Mouse (Mus musculus) lung, adult 18-20 months (tissue): ENCODE measurements around the gene Efhc1.

Experiments used
- DNase-seq, 2 experiments: peaks; one replicate each; pipeline ENCODE4 v3.0.0; 2022; ENCODE audit warnings: mixed read lengths in 2 of 2

Gene Efhc1

DNA sequence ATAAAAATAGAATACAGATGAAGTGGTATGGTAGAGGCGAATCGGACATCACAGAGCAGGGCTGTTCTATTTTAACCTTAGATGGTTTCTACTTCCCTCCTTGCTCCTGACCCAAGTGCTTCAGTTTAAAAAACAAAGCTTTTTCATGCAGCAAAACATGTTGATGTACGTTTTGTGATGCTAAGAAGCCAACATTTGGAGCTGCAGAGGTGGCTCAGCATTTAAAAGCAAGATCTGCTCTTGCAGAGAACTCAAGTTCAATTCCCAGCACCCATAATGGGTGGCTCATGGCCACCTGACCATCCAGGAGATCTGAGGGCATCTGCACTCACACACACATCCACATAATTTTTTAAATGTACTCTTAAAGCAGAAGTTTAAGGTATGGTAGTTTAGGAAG is 3.5 kb downstream of the Efhc1 start:
- no peak for DNase-seq

DNA sequence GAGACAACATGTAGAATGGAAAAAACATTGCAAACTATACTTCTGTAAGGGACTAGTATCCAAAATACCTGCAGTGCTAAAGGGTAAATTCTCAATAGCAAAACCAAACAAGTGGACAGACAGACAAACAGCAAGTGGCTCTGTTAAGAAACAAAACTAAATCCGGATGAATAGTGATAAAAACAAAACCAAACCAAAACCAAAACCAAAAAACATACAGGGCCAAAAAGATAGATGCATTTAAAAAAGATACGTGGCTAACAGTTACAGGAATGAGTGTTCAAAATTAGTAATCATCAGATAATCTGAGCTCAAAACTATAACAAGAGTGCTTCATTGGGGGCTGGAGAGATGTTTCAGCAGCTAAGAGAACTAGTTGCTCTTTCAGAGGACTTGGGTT is 18.2 kb downstream of the Efhc1 start:
- DNase-seq, result no peak

DNA sequence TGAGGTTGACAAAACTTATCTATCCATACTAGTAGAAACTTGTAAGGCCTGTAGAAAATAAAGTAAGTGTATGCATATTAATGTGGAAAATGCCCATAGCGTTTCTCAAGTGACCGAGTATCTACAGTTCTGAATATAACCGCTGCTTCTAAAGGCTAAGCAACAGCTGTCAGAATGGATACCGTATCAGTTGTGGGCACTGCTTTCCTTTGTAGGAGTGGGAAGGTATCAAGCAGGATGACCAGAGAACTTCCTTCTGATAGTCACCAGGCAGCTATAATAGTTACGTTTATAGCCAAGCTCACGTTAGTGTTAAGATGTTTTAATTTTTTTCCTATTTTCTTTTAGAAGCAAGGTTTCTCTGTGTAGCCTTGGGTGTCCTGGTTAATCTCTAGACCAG is 22.0 kb downstream of the Efhc1 start:
- DNase-seq, result no peak

DNA sequence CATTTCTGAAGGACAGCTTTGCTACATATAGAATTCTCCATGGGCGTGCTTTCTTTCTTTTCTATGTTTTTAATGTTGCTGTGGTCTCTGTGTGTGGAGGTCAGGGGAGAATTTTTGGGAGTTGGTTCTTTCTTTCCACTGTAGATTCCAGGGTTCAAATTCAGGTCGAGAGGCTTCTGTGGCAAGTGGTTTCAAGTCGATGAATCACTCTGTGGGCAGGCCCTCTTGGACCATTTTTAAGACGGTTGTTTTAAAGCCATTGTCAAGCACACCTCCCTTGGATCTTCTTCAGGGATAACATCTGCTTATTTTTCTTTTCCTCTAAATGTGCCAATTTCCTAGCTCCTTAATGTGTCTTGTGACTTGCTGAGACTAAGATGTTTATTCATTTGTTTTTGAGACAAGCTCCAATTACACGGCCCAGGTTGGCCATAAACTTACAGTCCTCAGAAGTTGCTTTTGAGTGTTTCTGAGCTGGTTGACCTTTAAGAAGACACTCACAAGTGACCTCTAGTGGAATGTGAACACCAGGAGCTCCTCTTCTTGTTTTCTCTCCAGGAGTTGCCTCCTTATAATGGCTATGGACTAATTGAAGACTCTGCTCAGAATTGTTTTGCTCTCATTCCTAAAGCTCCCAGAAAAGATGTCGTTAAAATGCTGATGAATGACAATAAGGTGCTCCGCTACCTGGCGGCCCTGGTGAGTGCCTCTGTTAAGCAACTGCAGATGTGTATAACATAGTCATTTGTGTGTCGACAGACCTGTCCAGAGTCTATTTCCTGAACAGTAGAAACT is 23.1 kb downstream of the Efhc1 start:
- DNase-seq, result no peak

DNA sequence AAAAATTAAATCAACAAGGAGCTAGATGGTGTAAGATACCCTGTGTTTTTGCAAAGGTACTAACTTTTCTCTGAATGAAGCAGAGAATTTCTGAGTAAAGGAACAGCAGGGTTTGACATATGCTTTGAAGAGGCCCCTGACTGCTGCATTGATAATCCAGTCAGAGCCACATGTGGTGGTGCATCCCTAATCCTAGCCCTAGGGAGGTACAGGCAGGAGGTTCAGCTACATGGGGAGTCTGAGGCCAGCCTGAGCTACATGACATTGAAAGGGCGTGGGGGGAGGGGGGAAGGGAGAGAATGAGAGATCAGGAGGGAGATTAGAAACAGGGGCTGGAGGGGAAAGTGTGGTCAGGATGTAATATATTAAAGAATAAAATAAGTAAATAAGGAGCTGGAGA is 29.1 kb downstream of the Efhc1 start:
- no peak for DNase-seq

DNA sequence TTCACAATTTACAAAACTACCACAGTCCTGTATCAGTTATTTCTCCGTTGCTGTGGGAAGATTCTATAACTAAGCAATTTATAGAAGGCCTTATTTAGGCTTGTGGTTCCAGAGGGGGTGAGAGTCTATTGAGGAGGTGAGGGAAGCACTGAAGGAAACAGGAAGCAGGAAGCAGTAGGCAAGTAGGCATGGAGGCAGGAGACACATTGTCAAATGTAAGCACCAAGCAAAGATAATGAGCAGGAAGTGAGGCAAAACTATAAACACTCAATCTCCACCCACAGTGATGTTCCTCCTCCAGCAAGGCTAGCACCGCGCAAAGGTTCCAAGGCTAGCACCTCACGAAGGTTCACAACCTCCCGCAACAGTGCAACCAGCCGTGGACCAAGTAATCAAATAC is 30.3 kb downstream of the Efhc1 start:
- no peak for DNase-seq

DNA sequence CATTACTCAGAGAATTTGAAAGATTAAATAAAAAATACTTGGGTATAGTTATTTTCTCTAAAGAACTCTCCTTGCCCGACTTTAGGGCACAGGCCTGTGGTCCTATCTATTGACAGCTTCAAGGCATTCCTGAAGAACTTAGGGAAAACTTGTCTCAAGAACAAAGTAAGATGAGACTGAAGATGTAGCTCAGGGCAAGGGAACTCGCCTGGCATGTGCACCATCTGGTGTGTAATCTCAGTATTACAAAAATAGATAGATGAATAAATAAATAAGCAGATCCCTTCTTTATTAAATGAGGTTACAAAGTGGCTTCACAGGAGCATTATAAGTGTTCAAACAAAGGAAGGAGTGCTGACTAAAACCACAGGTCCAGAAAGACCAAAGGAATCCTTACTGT is 32.7 kb downstream of the Efhc1 start:
- no peak for DNase-seq

DNA sequence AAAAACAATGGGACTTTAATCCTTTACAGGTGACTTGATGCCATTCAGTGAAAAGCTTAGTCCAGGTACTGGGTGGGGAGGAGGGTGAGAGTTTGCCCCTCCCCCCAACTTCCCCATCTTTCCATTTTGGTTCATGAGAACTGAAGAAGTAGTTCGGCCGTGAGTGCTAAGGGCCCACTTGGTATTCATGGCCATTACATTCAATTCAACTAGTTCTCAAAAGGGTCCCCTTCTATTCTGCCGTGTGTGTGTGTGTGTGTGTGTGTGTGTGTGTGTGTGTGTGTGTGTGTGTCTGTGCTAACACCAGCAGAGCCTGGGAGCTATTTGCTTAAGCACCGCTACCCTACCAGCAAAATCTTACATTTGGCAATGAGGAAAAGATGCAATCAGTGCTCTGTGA is 33.2 kb downstream of the Efhc1 start:
- no peak for DNase-seq

DNA sequence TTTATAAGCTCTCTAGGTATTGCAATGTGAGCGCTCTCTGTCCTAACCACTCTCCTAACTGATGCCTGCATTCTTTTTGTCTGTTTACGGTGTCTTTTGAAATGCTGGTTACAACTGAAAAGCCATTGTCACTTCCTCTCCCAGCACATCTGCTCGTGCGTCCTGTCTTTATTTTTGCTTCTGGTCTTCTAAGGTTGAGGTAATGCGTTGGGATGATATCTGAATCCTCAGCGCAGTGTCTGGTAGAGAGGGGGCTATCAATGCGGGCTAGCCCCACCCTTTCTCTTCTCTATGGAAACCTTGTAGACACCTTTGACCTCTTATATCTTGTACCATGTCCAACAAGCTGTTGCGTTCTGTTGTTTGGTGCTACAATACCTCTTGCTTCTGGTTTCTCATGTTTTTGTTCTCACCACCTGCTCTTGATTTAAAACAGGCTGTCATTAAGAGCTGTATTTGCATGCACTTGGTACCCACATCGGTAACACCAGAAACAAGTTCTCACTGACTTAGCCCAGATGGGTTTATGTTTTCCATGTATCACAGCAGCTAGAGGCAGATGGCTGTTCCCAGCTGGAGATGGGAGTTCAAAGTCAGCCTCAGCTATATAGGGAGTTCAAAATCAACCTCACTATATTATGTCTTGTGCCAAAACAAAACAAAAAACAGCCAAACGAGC is 35.1 kb downstream of the Efhc1 start:
- DNase-seq, result no peak

DNA sequence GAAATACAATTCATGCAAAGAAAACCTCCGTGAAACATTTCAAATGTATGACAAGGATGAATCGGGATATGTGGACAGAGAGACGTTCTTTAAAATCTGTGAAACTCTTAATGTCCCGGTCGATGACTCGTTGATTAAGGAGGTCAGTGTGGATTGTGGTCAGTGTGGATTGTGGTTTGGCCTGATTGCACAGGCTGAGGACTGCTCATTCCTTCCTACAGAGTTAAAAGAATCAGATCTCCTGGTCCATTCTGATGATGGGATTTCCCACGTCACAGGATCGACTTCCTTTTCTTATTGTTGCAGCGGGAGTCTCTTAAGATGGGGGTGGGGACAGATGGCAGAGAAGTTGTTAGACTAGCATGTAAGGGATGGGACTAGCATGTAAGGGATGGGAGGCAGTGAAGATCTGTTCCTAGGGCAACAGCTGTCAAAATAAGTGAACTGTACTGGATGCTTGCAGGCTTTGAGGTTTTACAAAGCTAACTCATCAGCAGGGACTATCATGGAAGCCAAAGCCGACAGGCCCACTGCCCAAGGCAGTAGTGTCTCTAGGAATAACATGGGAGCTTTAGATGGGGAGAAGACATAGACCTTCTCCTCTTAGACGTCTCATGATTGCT is 38.1 kb downstream of the Efhc1 start:
- no peak for DNase-seq

DNA sequence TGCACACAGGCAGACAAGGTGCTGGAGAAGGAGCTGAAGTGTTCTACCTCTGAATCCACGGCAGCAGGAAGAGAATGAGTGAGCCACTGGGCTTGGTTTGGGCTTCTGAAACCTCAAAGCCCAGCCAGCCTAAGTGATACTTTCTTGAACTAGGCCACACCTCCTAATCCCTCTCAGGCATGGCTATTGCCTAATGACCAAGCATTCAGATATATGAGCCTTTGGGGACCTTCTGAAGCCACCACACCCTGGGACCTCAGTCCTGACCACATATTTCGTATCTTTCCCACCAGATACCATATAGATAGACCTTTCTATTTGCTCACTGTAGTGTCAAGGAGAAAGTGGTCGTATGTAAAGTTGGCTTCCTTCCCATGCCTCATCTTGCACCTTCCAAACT is 42.3 kb downstream of the Efhc1 start:
- DNase-seq, result no peak

DNA sequence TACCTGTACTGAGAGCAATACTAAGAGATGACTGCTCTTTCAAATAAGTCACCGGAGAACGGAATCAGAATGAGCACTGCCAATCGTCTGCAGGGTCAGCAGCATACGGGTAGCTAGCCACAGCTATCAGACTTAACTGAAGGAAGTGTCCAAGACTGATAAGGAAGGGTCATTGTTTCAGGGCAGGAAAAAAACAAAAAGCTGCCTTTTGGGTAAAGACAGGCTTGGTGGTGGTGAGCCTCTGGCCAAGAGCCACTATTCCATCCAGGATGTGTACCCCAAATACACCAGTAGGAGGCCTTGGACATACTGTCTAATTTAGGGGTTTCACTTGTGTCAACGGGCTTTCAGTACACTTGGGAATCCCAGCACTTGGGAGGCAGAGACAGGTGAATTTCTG is 42.9 kb downstream of the Efhc1 start:
- DNase-seq, result no peak

DNA sequence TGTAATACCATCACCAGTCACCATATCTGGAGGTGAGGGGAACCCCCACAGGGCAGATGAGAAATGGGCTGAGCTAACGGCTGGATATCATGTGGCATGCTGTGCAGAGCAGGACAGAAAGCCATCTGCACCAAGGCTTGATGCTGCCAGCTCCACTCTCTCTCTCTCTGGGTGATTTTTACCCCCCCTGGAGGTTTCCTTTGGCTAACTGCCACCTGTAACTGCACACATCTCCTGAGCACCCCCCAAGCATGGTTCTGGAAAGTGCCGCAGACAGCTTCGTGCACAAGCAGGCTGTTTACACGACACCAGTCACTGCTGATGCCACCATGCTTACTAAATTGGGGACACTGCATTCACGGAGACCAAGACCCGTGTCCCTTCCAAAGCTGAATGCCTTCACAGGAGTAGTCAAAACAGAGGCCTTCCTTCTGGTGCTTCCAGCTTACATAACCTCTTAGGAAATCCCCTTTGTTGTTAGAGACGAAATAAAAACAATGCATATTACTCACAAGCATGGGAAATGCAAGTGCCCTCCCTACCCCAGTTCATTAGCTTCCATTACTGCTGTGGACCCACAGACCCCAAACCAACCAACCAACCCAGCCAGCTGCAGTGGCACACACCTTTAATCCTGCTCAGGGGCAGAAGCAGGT is 44.0 kb downstream of the Efhc1 start:
- peak in 1 of 2 experiments; percentile 32 for DNase-seq

DNA sequence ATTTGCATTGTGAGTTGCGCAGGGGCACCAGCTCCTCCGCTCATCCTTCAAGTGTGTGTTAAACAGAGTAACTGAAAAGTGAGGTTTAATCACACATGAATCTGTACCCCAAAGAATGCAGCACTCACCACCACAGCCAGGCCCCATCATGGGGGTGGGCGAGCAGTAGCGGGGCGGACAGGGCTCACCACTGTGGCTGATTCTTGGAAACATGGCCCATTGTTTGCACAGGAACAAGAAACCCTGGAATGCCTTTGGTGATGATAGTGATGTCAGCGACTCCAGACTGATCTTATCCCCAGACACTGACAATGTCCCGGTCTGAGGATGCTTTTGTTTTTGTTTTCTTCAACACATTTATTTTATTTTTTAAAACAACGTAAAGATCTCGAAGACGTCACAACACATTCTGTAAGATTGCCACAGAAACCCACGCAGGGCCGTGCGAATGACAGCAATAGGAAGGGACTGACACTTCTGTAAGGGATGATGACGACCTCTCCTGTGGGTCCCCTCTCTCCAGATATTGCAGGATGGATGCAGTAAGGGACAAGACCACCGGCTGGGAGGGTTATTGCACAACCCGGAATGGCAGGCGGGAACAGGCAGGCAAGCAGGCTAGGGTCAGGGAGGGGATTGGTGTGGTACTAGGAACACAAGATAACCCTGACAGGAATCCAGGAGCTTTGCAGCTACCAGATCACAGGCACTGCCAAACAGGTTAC is 45.3 kb downstream of the Efhc1 start:
- peak in 1 of 2 experiments; percentile 30 for DNase-seq

DNA sequence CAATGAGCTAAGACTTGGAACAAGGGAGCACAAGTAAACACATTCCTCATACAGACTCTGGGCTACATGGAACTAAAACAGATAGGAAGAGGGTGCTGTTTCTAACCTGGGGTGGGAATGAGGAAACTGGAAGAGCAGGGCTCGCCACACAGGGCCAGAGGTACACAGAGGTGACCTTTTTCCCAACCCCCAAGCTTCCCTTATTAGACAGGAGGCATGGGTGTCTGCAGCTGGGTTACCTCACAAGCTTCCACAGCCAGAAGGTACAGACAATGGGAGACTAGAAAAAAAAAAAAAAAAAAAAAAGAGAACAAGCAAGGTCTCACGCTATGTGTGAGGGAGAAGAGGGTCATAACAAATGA is 45.9 kb downstream of the Efhc1 start:
- DNase-seq, result no peak

DNA sequence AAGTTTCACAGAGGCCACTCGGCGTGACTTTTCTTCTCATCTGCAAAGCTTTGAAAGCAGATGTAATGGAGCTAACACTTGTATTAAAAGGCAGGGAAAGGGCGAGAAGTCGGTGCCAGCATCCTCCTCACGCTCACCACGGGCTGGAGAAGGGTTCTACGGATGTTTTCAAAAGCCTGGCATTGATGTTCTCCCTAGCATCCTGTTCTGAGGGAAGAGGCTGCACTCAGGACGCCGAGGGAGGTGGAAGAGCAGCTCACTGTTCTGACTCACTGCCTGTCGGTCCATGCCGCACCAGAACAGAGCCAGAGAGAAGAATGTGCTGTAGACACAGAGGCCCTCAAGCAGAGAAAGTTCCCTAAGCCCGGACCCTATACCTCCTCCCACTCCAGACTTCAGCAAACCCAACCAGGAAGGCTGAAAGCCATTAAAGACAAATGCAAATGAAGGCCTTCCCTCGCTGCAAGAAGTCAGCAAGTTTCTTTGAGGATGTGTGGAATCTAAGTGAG is 46.5 kb downstream of the Efhc1 start:
- DNase-seq, result peak in 1 of 2 experiments; percentile 26

DNA sequence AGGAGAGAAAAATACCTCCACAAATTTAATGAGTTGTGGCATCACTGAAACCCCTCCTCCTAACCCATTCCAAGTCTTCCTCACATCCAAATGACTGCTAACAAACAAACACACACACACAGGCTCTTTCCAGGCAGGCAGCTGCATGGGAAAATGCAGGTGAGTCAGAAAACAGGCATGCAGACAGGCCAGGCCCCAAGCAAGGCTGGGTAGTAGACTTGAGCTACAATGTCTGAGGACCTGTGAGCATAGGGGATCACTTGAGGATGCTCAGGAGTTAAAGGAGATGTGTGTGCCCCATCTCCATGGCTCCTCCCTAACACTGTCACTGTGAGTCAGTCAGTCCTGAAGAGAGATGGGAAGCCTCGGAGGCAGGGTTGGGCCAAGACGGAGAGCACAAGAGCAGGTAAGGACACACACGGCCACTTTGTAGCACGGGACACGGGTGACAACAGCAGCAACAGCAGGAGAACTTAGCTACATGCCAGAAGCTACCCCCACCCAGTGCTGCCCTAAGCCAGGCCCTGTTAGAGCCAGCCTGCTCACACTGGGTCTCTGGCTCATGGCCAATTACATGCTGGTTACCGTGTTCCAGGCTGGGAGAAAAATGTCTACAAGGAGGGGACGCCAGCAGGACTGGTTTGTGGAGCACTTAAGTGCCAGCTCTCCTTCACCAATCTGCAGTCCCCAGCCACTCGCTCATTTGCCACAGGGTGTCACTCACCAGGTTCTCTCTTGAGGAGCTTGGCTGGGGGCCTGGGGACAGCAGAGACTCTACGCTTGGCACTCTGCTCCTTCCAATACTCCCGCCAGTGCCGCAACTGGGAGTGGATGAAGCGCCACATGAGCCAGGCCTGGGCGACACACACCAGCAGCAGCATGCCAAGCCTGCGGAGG is 51.1 kb downstream of the Efhc1 start:
- peak; percentile 61 to 76 for DNase-seq

DNA sequence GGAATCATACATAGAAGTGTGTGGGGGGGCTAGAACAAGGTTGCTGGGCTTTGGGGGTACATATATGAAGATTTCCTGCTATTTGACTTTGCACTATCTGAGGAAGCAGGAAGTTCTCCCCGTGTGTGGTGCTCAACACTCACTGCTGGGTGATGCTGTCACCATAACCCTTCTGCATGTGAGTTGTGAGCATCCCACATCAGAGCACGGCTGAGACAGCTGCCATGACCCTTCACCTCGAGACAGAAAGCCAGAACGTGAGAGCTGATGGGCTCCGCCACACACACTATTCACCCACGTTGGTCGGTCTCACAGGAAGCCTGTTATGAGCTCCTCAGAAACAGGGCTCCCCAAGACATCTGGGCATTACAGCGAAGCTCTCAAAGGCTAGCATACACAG is 53.2 kb downstream of the Efhc1 start:
- DNase-seq, result no peak

DNA sequence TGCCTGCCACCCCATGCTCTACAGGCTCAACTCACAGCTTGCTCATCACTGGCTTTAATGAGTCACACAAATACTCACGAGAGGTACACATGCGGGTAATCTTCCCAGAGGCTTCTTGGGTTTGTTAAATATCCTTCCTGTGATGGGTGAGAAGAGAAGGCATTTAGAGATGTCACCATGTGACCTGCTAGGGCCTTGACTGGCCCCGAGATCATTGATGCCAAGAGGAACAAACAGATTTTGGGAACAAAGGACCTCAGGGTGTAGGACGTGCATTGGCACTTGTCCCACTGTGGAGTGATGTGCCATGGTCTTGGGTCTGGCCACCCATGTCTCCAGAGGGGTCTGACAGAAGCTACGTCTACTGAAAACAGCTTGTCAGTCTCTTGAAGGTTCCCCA is 55.3 kb downstream of the Efhc1 start:
- no peak for DNase-seq

DNA sequence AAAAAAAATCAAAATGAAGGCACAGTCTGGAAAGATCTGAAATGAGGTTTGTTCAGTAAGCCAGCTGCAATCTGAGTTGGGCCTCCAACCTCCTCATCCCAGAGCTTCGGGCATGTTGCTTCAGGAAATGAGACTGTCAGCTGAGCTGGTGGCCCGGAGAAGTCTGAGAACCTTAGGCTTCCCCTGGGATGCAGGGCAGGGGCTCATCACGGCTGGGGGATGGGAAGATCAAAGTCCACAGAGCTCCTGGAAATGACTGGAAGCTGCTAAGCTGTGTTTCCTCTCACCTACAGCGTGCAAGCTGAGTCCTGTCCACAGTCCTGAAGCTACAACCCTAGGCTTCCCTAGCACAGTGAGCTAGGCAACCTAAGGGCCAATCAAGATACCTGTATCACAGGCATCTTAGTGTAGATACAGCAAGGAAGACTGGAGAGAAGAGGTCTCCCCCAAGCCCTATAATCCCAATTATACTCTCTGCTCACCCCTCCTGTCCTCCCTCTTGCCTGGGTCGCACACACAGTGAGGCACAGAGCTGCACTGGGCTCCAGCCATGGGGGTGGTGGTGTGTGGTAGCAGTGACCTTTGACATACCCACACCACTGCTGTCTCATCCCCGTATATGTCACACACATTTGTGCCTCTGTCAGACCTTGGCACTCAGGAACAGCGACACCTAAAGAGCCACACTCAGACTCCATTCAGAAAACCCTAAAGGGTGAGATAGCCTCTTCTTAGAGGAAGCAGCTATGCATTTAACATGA is 56.7 kb downstream of the Efhc1 start:
- no peak for DNase-seq

DNA sequence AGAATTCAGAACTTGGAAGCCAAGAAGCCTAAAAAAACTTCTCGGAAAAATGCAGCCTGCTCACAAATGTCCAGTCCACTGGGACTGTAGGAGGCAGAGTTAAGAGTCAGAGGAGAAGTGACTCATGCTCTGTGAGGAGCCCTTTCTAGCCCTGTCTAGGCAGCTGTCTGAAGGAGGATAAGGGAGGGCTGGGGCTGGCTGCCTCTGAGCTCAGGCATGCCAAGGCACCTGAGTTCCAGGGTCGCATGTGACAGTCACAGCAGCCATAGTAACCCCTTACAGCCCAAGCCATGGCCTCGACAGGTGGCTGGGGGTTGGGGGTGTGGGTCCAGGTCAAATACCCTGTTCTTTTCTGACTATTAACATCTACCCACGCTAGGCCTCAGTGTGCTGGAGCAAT is 57.5 kb downstream of the Efhc1 start:
- DNase-seq, result peak; percentile 45 to 59
